Mouse (Mus musculus) CD8-positive naive resting alpha-beta T cell, adult 2 months (primary cell): Measurements from ENCODE around the gene Cntn1.

Experiments used
- DNase-seq, 2 experiments: peaks; one replicate each; pipeline ENCODE4 v3.0.0; 2022; ENCODE audit warnings: low read depth in 2 of 2, low spot score in 2 of 2

Gene Cntn1

GRCm38 (mm10) chr15:92134254-92134653 is 83.3 kb downstream of the Cntn1 start:
- DNase-seq, result peak in 1 of 2 experiments; percentile 0

- no peak for DNase-seq
Measured at GRCm38 (mm10) chr15:92137026-92137425, 86.1 kb downstream of the Cntn1 start.

- DNase-seq, result no peak
Measured at GRCm38 (mm10) chr15:92141972-92142371, 91.0 kb downstream of the Cntn1 start.

GRCm38 (mm10) chr15:92154921-92155320 is 104.0 kb downstream of the Cntn1 start:
- no peak for DNase-seq

GRCm38 (mm10) chr15:92160855-92161162 is 109.8 kb downstream of the Cntn1 start:
- no peak for DNase-seq

GRCm38 (mm10) chr15:92161163-92162025 is 110.4 kb downstream of the Cntn1 start:
- DNase-seq, result no peak

GRCm38 (mm10) chr15:92162835-92163234 is 111.9 kb downstream of the Cntn1 start:
- DNase-seq, result no peak

- no peak for DNase-seq
Measured at GRCm38 (mm10) chr15:92164127-92164526, 113.2 kb downstream of the Cntn1 start.

GRCm38 (mm10) chr15:92166266-92166665 is 115.3 kb downstream of the Cntn1 start:
- no peak for DNase-seq

GRCm38 (mm10) chr15:92175739-92176138 is 124.8 kb downstream of the Cntn1 start:
- no peak for DNase-seq

GRCm38 (mm10) chr15:92177413-92177812 is 126.4 kb downstream of the Cntn1 start:
- no peak for DNase-seq

- no peak for DNase-seq
Measured at GRCm38 (mm10) chr15:92185484-92185883, 134.5 kb downstream of the Cntn1 start.

- no peak for DNase-seq
Measured at GRCm38 (mm10) chr15:92190000-92190399, 139.0 kb downstream of the Cntn1 start.

- no peak for DNase-seq
Measured at GRCm38 (mm10) chr15:92200326-92200985, 149.5 kb downstream of the Cntn1 start.

- no peak for DNase-seq
Measured at GRCm38 (mm10) chr15:92206695-92207094, 155.7 kb downstream of the Cntn1 start.

GRCm38 (mm10) chr15:92209778-92210177 is 158.8 kb downstream of the Cntn1 start:
- no peak for DNase-seq

- DNase-seq, result no peak
Measured at GRCm38 (mm10) chr15:92210486-92211235, 159.7 kb downstream of the Cntn1 start.

- no peak for DNase-seq
Measured at GRCm38 (mm10) chr15:92215841-92216240, 164.9 kb downstream of the Cntn1 start.

- DNase-seq, result no peak
Measured at GRCm38 (mm10) chr15:92221446-92221845, 170.5 kb downstream of the Cntn1 start.

GRCm38 (mm10) chr15:92231386-92231785 is 180.4 kb downstream of the Cntn1 start:
- no peak for DNase-seq

GRCm38 (mm10) chr15:92235836-92236235 is 184.9 kb downstream of the Cntn1 start:
- DNase-seq, result no peak
